Mouse (Mus musculus): Measurements from ENCODE around the gene Pkp1.

Gene Pkp1

DNA sequence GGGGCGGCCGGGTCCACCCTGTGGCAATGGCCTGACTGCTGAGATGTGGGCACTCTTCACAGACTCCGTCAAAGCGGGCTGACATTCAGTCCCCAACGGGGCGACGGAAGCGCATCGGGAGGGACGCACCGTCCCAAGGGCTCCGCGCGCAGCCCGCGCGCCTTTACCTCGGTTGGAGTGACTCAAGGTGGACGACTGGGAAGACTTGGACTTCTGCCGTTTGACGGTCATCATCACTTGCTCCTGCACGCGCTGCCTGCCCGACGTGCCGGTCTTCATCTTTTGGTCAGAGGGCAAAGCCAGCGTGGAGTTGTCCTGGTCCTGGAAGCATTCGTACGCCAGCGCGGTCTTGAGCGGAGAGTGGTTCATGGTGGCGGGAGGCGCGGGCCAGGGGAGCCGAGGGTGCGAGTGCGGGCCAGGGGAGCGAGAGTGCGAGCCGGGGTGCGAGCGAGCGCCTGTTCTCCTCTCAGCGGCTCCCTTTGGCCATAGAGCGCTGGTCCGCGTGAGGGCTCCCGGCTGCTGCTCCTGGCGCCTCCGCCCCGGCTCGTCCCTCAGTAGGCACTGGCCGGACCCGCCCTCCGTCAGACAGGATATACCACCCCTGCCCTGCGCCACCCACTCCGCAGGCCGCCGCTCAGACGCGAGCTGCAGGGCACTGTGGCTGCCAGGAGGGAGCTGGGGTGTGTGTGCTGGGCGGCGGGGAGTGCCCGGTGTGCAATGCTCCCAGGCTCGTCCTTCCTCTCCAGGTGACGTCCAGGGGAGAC lies at the start of gene Pkp1:
Gene Pkp1 (minus strand): TSS at position 564 of the 764 bp plus-strand sequence.
- no peak for DNase-seq (ENCODE audit: low spot score in 2 of 2)

DNA sequence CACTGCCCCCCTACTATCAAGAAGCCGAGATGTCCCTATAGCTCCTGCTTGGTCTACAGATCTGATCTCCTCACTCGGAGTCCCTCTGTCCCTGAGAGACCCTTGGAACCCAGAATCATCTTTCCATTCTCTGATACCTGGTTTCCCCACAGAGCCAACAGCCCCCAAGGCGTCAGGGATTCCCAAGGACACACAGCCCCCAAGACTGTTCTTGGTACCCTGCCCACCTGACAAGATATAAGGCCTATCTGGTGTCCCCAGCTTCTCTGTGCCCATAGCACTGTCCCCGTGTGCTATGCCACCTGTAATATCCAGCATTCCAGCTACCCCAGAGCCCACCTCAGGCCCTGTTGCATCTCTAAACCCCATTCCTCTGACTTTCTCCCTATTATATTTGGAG lies 48.7 kb upstream of the Pkp1 start:
- DNase-seq (ENCODE audit: low spot score in 2 of 2): no peak

DNA sequence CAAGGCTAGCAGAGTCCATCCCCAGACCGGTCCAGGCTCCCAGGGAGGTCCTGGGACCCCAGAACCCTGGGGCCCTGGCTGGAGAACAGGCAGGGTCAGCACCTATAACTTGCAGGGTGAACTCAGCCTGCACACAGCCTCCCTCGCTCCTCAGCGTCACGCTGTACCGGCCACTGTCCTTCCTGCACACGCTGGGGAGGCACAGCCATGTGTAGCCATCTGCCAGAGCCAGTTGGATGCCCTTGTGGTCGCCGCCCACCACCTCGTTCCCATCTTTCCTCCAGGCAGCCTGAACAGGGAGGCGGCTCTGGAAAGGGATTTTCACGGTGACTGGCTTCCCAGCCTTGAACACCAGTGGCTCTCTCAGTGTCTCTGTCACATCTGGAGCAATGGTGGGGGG lies 45.6 kb upstream of the Pkp1 start:
- DNase-seq (ENCODE audit: low spot score in 2 of 2): peak in 1 of 2 experiments; percentile 34

DNA sequence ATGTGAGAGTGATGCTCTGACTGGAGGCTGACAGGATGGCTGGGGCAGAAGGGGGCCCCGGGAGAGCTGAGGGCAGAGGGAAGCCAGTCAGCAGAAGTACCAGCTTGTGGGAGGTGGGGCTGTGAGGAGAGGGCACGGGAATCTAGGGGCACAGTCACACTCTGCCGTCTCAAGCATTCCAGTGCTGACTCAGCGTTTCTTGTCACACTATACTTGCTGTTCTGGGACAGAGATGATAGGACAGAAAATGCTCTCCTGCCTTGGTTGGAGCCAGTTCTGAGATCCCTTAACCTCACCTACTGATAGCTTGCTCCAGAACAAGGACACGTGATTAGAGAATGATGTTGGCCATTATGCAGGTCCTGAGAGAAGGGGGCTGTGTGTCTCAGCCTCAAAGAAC lies 44.2 kb upstream of the Pkp1 start:
- no peak for DNase-seq (ENCODE audit: low spot score in 2 of 2)

DNA sequence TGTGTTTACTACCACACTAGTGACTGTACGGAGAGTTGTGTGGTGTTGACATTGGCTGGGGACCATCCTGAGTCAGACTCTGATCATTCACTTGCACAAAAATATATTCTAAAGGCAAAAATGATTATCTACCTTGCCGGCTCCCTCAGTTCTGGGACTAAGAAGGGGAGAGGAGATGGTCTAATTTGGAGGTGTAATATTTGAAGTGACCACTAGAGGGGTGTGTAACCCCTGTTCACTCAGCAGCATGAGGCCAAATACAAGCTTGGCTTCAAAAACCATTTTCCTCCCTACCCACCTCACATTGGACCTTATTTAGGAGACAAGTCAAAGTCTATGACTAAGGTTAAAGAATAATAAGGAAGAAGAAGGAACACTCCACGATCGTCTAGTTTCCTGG lies 39.5 kb upstream of the Pkp1 start:
- DNase-seq (ENCODE audit: low spot score in 2 of 2): peak in 1 of 2 experiments; percentile 37

DNA sequence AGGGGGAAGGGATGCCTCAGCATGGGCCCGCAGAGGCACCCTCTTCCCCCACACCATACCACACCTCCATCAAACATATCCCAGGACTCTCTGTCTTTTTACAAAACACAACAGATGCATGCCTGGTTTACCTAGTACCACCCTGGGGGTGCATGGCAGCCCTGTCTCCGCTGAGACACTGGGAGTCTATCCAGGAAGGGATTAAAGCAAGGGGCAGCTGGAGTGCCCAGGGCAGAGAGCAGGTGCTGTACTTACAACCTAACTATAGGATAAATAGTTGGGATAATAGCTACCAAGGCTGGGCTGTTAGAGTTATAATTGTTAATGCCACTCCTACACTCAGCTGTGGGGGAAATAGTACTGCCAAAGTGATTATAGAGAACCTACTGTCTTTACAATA lies 29.9 kb upstream of the Pkp1 start:
- DNase-seq (ENCODE audit: low spot score in 2 of 2): no peak

DNA sequence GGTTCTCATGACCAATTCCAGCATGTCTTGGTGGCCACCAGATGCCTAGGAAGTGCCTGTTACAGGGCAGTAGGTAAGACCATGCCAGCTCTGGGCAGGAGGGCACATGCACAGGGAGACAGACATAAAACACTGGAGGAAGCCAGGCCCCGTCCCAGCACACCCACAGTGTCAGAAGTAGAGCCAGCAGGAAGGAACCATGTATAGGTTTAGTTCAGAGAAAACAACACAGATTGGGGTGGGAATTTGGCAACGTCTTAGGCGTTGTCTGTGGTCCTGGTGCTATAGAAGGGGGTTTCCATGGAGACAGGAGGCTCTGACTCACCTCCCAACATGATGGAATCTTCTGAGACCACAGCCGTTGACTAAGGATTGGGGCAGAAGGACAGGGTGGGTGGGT lies 27.2 kb upstream of the Pkp1 start:
- peak; percentile 28 to 35 for DNase-seq (ENCODE audit: low spot score in 2 of 2)

DNA sequence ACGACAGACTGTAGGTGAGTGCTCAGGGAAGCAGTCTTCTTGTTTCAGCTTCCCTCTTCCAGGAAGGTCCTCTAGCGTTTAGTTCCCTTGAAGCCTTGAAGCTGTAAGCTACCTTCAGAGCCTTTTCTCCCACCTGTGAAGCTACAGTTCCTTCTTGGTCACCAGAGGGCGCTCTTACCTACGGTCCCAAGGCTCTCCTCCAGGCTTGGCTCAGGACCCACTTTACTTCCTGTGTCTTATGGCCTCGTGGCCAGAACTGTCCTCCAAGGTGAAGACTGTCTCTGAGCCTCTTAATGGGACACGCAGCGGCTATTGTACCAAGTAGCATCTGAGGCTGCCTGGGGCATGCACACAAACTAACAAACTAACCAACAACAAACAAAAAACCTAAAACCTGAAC lies 26.7 kb upstream of the Pkp1 start:
- peak; percentile 32 to 47 for DNase-seq (ENCODE audit: low spot score in 2 of 2)

DNA sequence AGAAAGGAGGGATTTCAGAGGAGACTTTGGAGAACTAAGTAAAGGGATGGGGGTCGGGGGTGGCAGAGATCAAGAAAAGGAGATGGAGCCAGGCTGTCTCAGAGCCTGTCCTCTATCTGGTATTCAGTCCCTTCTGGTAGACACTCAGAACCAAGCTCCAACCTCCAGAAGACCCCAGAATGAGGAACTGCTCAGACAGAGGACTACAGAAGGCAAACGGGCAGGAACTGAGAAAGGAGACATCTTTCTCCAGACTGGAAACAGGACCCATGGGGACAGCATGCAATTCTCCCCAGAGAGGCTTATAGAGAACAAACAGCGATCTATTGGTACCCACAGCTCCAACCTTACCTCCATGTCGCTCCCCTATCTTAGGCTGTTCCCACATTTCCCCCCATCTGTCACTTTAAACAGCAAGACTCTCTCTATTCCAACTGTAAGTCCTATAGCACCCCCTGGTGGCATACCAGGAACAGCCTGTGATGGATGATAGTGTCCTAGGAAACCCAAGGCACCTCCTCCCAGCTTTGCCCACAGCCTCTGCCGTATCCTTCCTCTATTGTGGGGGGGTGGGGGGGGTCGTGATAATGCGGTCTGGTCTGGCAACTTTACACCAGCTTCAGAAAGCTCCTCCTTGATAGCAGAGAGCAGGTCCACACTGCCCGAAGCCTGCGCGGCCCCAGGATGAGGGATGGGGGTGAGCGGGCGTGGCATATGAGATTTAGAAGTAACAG lies 25.7 kb upstream of the Pkp1 start:
- DNase-seq (ENCODE audit: low spot score in 2 of 2): peak; percentile 79 to 90

DNA sequence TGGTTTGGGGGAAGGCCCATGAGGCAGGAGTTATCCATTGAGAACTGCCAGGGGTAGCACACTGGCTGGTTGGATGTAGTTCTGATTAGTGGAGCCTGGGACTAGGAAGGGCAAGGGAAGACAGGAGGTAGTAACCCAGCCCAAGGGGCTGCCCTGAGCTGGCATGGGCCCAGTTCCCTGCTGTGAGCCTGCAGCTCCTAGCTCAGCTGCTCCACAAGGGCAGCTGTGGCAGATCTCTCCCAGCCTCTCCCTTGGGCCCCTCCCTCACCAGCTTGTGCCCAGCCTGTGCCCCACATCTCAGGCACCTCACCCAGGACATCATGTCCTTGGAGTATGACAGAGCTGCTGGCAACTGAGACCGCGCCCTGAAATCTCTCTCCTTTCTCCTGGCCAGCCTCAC lies 24.7 kb upstream of the Pkp1 start:
- DNase-seq (ENCODE audit: low spot score in 2 of 2): no peak

DNA sequence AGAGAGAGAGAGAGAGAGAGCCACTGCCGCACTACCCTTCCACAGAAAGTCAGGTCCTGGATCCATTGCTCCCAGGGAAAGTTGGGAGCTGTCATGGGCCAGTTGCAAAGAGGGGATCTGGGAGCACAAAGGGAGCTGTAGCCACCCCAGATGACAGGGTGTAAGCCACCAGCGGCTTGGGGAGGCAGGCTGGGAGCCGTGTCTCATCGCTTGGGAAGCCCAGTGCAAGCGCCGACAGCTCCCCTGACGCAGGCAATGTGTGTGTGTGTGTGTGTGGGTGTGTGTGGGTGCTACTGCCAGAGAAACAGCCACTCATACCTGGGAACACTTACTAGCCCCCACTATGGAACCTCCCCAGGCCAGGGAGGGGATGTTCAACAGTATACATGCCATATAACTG lies 23.1 kb upstream of the Pkp1 start:
- DNase-seq (ENCODE audit: low spot score in 2 of 2): peak in 1 of 2 experiments; percentile 10

DNA sequence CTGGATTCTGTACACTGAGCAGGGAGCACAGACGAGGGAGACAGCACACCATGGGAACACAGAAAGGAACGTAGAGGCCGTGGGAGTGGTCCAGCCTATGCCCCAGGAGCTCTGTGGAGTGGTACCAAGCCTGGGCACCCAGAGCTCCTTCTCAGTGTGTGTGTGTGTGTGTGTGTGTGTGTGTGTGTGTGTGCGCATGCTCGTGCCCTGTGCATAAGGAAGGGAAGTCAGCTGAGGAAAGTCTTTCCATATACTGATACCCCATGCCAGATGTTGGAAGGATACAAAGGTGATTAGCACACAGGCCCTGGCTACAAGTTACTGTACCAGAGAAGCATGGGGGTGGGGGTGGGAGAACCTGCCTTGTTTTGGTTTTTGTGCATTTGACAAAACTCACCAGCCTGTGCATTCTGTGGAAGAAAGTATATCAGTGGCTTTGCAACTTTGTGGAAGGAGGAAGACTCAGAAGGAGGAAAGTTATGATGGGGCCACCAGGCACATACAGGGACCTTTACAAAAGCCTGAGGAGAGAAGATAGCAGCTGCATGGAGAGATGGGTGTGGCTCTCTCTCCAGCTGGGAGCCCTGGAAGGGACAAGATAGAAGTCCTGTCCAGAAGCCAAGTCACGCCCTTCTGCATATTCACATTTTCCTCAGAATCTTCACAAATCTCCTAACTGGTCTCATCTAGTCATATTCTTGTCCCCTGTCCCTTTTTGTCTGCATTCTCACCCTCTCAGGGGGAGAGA lies 22.4 kb upstream of the Pkp1 start:
- DNase-seq (ENCODE audit: low spot score in 2 of 2): no peak

DNA sequence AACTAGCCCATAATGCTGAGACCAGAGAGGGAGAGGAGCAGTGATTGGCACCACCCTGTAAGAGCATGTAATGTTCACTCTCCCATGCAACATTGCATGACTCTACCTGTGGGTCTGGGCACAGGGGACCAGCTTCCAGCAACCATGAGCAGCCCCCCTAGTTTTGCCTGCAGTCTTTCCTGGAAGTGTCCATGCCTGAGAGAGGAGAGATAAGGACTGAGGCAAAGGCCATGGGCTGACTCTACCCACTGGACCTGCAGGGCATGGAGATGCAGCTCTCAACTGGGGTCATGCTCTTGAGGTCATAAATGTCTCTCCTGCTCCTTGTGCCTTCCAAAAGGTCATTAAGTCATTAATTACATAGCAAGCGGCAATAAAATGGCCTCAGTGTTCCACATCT lies 17.1 kb upstream of the Pkp1 start:
- no peak for DNase-seq (ENCODE audit: low spot score in 2 of 2)

DNA sequence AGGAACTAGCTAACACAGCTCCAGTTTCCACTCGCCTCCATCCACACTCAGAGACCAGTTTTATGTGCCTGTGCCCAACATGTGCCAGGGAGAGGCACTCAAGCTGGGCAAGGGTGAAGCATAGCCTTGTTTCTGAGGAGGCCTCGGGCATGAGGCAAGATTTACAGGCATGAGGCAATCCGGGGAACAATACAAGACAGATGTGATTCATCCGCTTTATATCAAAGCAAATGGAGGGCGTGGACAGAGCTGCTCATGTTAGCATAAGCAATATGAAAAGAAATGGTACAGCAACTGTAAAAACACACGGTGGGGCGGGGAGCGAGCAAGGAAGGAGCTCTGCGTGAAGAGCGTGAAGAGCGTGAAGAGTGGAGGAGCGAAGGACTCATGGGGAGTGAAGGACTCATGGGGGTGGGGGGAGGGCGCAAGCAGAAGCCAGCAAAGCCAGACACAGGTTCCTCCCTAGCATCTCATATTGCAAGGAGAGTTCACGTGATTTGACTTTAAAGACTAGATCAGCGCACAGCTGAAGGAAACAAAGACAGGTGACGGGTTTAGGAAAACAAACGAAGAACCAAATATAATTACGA lies 14.8 kb upstream of the Pkp1 start:
- no peak for DNase-seq (ENCODE audit: low spot score in 2 of 2)

DNA sequence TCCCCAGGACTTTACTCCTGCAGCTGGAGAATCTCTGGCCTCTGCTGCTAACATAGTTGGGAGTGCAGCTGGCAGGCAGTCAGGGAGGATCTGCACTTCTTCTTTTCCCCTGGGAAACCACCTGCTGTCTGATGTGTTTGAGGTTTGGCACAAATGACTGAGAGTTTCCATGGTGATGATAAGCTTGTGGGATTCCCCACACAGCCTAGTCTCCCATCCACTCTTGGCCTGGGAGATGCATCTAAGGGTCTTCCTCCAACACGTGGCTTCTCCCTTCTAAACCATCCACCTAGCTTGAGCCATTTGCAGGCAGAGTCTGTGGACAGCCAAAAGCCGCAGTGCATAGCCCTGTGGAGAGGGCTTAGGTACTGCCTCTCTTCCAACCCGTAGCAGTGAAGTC lies 10.9 kb upstream of the Pkp1 start:
- DNase-seq (ENCODE audit: low spot score in 2 of 2): peak in 1 of 2 experiments; percentile 46

DNA sequence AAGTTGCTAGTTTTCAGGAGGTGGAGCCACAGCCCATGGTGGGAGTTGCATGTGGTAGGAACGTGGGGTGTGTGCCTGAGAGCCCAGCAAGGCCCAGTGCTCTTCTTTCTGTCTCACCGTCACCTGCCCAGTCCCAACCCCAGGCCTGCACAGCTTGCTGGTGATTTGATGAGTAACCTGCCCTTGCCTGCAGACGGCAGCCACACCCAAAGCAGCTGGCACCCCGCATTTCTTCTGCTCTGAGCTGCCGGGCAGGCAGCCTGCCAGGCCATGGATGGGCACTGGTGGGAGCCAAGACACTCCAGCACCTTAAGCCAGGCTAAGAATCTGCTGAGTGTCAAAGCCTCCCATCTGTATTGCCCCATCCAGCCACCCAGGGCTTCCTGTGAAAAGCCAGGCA lies 6.8 kb upstream of the Pkp1 start:
- no peak for DNase-seq (ENCODE audit: low spot score in 2 of 2)

DNA sequence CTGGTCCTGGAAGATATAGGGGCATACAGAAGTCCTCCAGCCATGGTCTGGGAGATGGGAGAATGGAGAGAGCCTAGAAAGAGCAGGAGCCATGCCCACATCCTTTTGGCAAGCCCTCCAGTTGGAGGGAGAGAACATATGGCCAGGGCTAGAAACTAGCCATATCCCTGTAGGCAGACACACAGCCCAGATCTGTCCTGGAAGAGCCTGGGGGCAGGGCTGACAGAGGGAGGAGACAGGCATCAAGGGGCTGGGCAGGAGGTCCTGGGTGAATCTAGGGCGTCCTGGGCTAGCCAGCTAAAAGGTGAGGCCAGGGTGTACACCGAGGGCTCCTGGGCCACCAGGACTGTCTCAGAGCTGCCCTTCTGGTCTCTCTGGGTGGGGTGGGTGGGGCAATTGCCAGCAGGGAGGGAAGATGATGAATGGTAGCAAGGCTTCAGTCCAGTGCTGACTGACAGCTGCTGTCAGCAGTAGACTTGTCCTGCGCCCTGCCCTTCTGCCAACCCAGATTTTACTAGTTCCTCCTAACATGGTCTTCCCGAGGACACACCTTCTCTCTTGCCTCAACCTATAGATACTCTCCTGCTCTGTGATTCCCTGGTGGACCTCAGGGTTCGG lies 5.5 kb upstream of the Pkp1 start:
- DNase-seq (ENCODE audit: low spot score in 2 of 2): no peak

DNA sequence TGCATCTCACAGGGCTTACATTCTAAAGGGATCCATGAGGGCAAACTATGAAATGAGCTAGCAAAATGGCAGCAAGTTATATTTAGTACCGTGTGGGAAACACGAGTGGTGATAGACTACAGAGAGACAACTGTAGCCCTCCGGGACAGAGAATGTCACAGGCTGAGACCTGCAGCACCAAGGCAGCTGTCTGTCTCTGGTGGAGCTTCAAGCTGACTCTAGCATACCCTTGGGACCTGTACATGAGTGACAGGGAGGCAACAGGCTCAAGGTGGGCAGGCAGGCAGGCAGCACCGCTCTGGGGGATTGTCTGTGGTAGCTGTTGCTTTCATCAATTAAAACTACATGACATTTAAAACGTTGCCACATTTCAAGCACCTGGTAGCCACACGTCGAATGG lies 4.2 kb upstream of the Pkp1 start:
- DNase-seq (ENCODE audit: low spot score in 2 of 2): no peak

DNA sequence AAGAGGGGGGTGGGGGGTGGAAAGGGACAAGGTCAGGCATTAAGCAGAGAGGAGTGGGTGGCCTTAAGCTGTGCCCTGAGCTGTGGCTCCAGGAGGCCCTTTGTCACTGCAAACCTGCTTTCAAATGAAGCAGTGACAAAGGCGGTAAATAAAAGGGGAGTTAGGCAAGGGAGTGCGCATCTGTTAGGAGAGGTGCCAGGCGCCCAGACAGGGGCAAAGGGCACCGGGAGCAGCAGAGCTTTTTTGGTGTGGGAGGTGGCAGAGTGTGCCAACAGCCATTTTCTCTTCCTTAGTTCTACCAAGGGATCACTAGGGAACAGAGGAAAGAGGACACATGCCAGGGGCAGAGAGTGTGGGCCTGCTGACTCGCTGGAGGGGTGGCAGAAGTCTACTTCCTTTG lies 1.8 kb downstream of the Pkp1 start:
- DNase-seq (ENCODE audit: low spot score in 2 of 2): no peak

DNA sequence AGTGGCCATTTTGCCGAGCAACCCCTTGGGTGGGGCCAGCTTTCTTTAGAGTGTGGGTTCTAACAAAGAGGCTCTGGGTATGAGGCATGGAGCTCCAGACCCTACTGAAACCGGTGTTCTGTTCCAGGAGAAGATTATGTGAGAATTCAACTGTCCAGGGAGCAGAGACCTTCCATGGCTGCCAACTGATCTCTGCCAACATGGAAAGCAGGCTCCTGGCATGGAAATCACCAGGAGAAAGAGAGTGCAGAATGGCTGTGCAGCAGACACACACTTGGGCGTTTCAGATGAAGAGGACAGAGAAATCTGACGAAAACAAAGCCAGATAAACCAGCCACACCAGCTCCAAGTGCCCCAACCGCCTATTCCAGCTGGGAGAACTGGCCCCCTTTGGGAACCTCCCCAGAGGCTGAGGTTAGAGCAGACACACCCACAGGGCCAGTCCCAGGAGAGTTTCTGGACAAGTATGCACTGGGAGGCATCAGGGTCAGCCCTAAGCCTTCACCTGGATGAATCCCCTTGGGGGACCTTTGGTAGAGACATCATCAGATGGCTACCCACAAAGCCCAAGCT lies 2.4 kb downstream of the Pkp1 start:
- DNase-seq (ENCODE audit: low spot score in 2 of 2): no peak

DNA sequence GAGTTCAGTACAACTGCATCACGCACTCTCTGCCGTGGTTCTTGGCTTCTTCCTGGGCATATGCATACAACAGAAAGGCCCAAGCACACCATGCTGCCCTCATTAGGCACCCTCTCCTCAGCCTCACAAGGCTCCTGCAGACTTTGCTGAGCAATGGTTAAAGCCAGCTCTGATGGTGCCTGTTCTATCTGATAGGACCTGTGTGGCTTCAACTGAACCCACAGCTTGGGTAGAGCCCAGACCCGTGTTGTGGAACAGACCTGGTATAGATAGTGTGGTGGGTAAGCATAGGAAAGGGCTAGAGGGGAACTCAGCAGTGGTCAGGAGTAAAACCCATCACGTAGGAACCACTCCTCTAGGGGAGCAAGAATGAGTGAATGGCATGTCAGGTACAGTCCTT lies 5.3 kb downstream of the Pkp1 start:
- DNase-seq (ENCODE audit: low spot score in 2 of 2): no peak

DNA sequence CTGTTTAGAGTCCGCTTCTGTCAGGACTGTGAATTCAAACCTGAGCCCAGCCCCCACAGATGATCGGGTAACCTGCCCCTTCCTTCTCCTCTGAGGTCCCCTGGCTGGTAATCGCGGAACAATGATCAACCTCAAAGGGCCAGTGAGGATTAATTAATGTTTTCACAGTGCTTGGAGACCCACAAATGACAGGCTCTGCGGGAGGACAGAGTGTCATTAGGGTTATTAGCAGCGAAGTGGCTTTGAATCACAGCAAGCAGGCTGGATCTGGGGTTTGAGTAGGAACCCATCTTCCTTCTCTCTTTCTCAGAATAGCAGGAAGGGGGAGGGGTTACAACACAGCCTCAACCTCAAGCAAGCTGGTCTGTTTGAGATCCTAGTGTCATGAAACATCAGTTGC lies 9.6 kb downstream of the Pkp1 start:
- no peak for DNase-seq (ENCODE audit: low spot score in 2 of 2)

Measured in frontal cortex, postnatal 36 days (tissue).